Mouse (Mus musculus) neural tube, embryonic 12.5 days (tissue): ENCODE measurements around the gene Lmo2. TPM values are rescaled to one million over a fixed set of nuclear protein-coding genes. Genes with fewer than 3 reads are reported as not detected.
A peak's percentile ranks its signal among the peaks of the same experiment; 100 is the strongest.

ENCODE experiments used
- ATAC-seq: fragments of 200-750 bp; cut with Nextera tagmentation; 2 replicates; pipeline ENCODE4 v1.8.0; 2017; ENCODE audit warnings: low read depth, mild to moderate bottlenecking, moderate TSS enrichment, moderate library complexity; ENCODE audit not compliant: low FRiP score
- H3K27ac ChIP-seq: fragments of 300-500 bp; sonication (generic); 2 replicates; pipeline ENCODE4 v1.5.1; 2016
- H3K27me3 ChIP-seq: fragments of 300-500 bp; sonication (generic); replicated peaks from 2 replicates; pipeline ENCODE4 v1.6.1; 2016; ENCODE audit warnings: mild to moderate bottlenecking
- H3K36me3 ChIP-seq: fragments of 300-500 bp; sonication (generic); 2 replicates; pipeline ENCODE4 v1.6.1; 2016; ENCODE audit warnings: mild to moderate bottlenecking
- H3K4me1 ChIP-seq: fragments of 300-500 bp; sonication (generic); 2 replicates; pipeline ENCODE4 v1.6.1; 2016
- H3K4me2 ChIP-seq: fragments of 300-500 bp; sonication (generic); replicated peaks from 2 replicates; pipeline ENCODE4 v1.6.1; 2016; ENCODE audit warnings: mild to moderate bottlenecking
- H3K4me3 ChIP-seq: fragments of 300-500 bp; sonication (generic); 2 replicates; pipeline ENCODE4 v1.5.1; 2016
- H3K9ac ChIP-seq: fragments of 300-500 bp; sonication (generic); 2 replicates; pipeline ENCODE4 v1.6.1; 2016; ENCODE audit warnings: mild to moderate bottlenecking
- H3K9me3 ChIP-seq: fragments of 300-500 bp; sonication (generic); 2 replicates; pipeline ENCODE4 v1.6.1; 2016; ENCODE audit warnings: mild to moderate bottlenecking
- whole genome bisulfite sequencing: fragments of 180-500 bp; shearing (Covaris S2); methylation state at CpG from one replicate; pipeline ENCODE4 v1.1.7; 2016; 5-methylcytosine and 5-hydroxymethylcytosine counted together
- polyA plus RNA-seq: library from polyadenylated mRNA; unstranded; fragments of >200 nt; fragmentation: Nextera tagmentation; extraction: Ambion mirVana; gene quantifications from 2 replicates; pipeline ENCODE4 v1.2.1, GENCODE M21; 2016

Gene Lmo2
- polyA plus RNA-seq = 44.2 and 46.3 TPM in 2 replicates

- Histone ChIP-seq H3K4me1 (no peaks in the 10 kb centered on the region), H3K27me3 (no peaks in the 10 kb centered on the region), H3K27ac (no peak within 1 kb of the TSS), H3K36me3 (no peaks in the 10 kb centered on the region), H3K4me3 (no peak within 1 kb of the TSS), H3K9me3 (no peaks in the 10 kb centered on the region), H3K4me2 (no peak within 1 kb of the TSS), H3K9ac (no peak within 1 kb of the TSS)
- 74% methylated on average over 10 of the region's 10 CpGs for WGBS
- no peak for ATAC-seq
These were observed at the start of gene Lmo2 for GRCm38 (mm10) chr2:103957649-103958546. Lmo2 (plus strand) TSS chr2:103957986.

DNA sequence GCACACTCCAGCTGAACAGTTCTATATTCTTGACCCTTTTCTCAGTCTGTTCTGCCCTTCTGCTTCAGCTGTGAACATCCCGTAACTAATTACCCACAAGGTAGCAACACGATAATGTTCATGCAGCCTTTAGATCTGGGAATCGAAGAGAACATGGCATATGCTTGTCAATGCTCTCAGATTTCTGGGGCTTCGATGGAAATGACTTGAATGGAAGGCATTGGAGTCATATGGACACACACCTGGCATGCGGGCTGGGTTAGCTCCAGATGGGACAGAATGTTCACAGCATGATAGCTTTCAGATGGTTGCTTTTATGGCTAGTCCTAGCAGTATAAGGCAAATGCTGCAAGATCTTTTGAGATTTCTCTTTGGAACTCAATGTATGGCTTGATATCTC, 47.2 kb upstream of the Lmo2 start:
- WGBS = 87% methylated on average over 5 of the region's 5 CpGs
- Histone ChIP-seq H3K9ac (no peak overlapping the region), H3K27ac (no peak overlapping the region), H3K4me3 (no peak overlapping the region), H3K4me1 (0 out of 2 replicates have a peak, but pooled peaks cover 3% of the 10 kb centered on the region), H3K4me2 (no peak overlapping the region), H3K27me3 (no peaks in the 10 kb centered on the region), H3K9me3 (no peaks in the 10 kb centered on the region), H3K36me3 (no peaks in the 10 kb centered on the region)
- no peak for ATAC-seq

DNA sequence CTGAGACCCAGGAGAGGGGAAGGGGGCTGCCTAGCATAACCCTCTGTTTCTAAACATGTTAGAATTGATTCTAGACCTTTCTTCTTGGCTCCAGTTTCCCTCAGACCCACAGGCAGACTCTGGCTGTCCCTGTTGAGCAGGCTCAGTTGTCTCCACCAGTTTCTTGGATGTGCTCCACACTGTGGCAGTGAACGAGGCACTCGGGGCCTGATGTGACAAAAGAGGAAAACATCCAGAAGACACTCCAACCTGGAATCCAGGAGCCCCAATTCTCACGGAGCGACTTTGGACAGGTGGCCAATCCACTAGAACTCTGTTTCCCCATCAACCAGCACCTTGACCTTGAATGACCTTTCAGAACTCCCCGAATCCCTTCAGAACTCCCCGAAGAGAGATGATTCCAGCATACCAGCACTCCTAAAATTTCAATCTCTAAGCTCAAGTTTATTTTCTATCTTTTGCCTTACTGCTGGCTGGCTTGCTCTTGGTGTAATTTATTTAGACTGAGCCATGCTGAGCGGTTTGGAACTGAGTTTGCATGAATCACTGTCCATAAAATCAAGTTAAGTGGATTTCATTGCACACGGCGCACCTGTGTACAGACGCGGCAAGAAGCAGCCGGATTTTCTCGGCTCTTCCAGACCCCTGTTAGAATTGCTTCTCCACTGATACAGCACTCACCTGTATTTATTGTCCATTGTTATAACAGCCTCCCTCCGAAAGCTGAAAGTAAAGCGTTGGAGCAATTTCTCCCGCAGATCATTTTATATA, 45.1 kb upstream of the Lmo2 start:
- H3K4me2 ChIP-seq = no peak overlapping the region
- H3K4me1 ChIP-seq = no peaks in the 10 kb centered on the region
- no peaks in the 10 kb centered on the region for H3K36me3 ChIP-seq
- no peaks in the 10 kb centered on the region for H3K9me3 ChIP-seq
- no peak overlapping the region for H3K4me3 ChIP-seq
- 82% methylated on average over 16 of the region's 16 CpGs for WGBS
- no peak overlapping the region for H3K27ac ChIP-seq
- H3K9ac ChIP-seq = no peak overlapping the region
- ATAC-seq = no peak
- H3K27me3 ChIP-seq = no peaks in the 10 kb centered on the region

- Histone ChIP-seq H3K4me3 (no peak overlapping the region), H3K4me2 (no peak overlapping the region), H3K36me3 (no peaks in the 10 kb centered on the region), H3K9ac (no peak overlapping the region), H3K9me3 (no peaks in the 10 kb centered on the region), H3K27ac (no peak overlapping the region), H3K4me1 (no peaks in the 10 kb centered on the region), H3K27me3 (no peaks in the 10 kb centered on the region)
- no peak for ATAC-seq
- 83% methylated on average over 6 of the region's 6 CpGs for WGBS
These were observed 44.5 kb upstream of the Lmo2 start for GRCm38 (mm10) chr2:103913252-103913650.

DNA sequence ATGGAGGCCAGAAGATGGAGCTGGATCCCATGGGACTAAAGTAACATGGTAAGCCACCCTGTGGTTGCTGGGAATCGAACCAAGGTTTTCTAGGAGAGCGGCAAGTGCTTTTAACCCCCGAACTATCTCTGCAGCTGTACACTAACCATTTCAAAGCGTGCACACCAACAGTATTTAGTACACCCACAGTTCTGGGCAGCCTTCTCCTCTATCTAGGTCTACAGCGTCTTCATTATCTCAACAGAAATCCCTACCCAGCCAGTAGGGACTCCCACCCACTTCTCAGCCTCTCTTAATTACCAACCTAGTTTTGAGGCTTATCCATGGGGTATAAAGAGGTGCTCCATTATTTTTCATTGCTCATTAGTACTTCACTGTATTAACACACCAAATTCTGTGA, 41.7 kb upstream of the Lmo2 start:
- Histone ChIP-seq H3K4me1 (no peaks in the 10 kb centered on the region), H3K4me3 (no peak overlapping the region), H3K36me3 (no peaks in the 10 kb centered on the region), H3K27me3 (no peaks in the 10 kb centered on the region), H3K9me3 (no peaks in the 10 kb centered on the region), H3K4me2 (no peak overlapping the region), H3K9ac (no peak overlapping the region), H3K27ac (no peak overlapping the region)
- WGBS = 91% methylated on average over 5 of the region's 5 CpGs
- ATAC-seq = no peak

DNA sequence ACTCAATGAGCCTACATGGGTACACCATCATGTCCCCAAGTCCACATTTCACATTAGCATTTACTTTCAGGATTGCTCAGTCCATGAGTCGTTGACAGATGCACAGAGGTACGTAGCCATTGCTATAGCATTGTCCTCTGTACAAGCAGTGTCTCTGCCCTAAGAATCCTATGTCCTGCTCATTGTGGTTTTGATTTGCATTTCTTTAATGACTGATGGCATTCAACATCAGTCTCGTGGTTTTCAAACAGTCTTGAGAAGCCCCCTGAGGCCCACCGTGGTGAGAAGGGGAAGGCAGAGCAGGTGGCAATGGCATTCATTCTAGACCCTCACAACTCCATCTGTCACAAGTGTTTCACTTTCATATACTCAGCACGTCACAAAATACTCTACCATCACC, 40.4 kb upstream of the Lmo2 start:
- Histone ChIP-seq H3K36me3 (no peaks in the 10 kb centered on the region), H3K27me3 (no peaks in the 10 kb centered on the region), H3K4me1 (no peaks in the 10 kb centered on the region), H3K27ac (no peak overlapping the region), H3K4me2 (no peak overlapping the region), H3K9me3 (no peaks in the 10 kb centered on the region), H3K9ac (no peak overlapping the region), H3K4me3 (no peak overlapping the region)
- no peak for ATAC-seq
- WGBS = 81% methylated on average over 5 of the region's 5 CpGs

- Histone ChIP-seq H3K9me3 (no peaks in the 10 kb centered on the region), H3K4me3 (no peak overlapping the region), H3K27ac (no peak overlapping the region), H3K36me3 (no peaks in the 10 kb centered on the region), H3K27me3 (no peaks in the 10 kb centered on the region), H3K4me2 (no peak overlapping the region), H3K9ac (no peak overlapping the region), H3K4me1 (no peaks in the 10 kb centered on the region)
- ATAC-seq = no peak
- 85% methylated on average over 2 of the region's 2 CpGs for WGBS
These were observed 39.4 kb upstream of the Lmo2 start for GRCm38 (mm10) chr2:103918375-103918774.

DNA sequence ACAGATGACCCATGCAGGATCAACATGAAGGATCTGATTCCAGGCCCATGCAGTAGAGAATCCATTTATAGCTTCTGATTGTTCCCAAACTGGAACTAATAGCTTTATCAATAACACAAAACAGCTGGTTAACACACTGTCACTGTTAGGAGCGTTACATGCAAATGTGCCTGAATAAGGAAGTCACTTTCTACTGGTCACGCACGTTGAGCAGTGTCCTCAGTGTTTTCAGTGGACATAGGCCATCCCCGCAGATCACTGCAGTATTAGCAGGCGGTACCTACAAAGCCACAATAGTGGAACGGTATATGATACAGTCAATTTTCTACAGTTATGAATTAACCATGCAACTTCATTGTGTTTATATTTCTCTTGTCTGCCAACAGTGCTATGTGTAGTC, 38.3 kb upstream of the Lmo2 start:
- Histone ChIP-seq H3K4me2 (no peak overlapping the region), H3K36me3 (no peaks in the 10 kb centered on the region), H3K4me3 (no peak overlapping the region), H3K27me3 (no peaks in the 10 kb centered on the region), H3K4me1 (no peaks in the 10 kb centered on the region), H3K27ac (no peak overlapping the region), H3K9ac (no peak overlapping the region), H3K9me3 (no peaks in the 10 kb centered on the region)
- no peak for ATAC-seq
- WGBS = 70% methylated on average over 6 of the region's 6 CpGs

DNA sequence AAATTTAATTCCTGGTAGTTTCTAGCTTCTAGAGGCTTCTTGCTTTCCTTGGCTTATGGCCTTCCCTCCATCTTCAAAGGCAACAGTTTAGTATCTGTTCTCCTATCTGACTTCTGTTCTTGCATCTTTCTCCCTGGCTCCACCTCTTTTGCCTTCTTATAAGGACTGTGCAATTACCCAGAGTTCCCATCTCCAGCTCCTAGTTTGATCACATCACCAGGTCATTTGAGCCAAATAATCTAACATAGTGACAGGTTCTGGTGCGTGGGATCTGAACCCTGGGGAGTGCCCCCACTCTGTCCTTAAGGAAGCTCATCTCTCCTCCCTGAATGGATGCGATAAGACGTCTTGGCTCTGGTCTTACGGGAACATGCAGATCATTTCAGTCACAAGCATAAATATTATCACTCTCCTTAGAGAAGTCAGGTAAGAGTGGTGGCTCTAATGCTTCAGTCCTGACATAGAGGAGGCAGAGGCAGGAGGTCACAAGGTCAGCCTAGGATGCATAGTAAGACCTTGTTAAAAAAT, 31.1 kb upstream of the Lmo2 start:
- WGBS = 87% methylated on average over 4 of the region's 4 CpGs
- H3K27me3 ChIP-seq = no peaks in the 10 kb centered on the region
- no peak overlapping the region for H3K4me2 ChIP-seq
- no peak overlapping the region for H3K9ac ChIP-seq
- H3K27ac ChIP-seq = no peak overlapping the region
- H3K36me3 ChIP-seq = no peaks in the 10 kb centered on the region
- no peak overlapping the region for H3K4me3 ChIP-seq
- no peaks in the 10 kb centered on the region for H3K9me3 ChIP-seq
- H3K4me1 ChIP-seq = peaks cover 8% of the 10 kb centered on the region
- no peak for ATAC-seq

DNA sequence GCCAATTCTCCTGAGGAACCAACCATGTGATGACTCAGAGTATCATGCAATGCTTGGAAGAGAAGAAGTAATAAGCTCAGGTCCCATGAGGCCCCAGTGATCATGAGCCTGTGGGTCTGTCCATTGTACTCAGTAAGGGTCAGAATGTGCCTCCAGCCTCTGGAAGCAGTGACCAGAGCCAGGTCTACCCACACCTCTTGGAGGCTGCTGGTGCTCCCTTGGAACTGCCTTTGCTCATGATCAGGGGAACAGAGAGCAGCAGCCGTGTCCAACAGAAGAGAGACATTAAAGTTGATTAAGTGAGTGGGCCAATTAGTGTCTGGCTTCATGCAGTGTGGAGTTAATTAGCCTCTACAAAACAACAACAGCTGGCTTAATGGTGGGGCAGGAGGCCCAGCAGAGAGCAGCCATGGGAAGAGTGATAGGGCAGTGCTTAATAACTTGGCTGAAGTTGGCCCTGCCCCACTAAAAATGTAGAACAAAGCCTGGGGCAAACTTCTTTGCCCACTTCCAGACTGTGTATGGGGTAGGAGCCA, 30.1 kb upstream of the Lmo2 start:
- no peaks in the 10 kb centered on the region for H3K36me3 ChIP-seq
- WGBS = 16% methylated on average over 1 of the region's 1 CpGs
- H3K4me1 ChIP-seq = peaks cover 13% of the 10 kb centered on the region
- H3K9me3 ChIP-seq = no peaks in the 10 kb centered on the region
- no peaks in the 10 kb centered on the region for H3K27me3 ChIP-seq
- no peak overlapping the region for H3K4me3 ChIP-seq
- H3K4me2 ChIP-seq = no peak overlapping the region
- no peak overlapping the region for H3K9ac ChIP-seq
- H3K27ac ChIP-seq = no peak overlapping the region
- peak; percentile 46; the same call in 1 of the 2 replicates for ATAC-seq

GRCm38 (mm10) chr2:103930306-103931019, 27.3 kb upstream of the Lmo2 start:
- Histone ChIP-seq H3K4me3 (no peak overlapping the region), H3K27ac (no peak overlapping the region), H3K4me2 (no peak overlapping the region), H3K9ac (no peak overlapping the region), H3K27me3 (no peaks in the 10 kb centered on the region), H3K9me3 (no peaks in the 10 kb centered on the region), H3K4me1 (peaks cover 13% of the 10 kb centered on the region), H3K36me3 (no peaks in the 10 kb centered on the region)
- 0 out of 2 replicates have a peak, but pooled peaks have one; percentile 35 for ATAC-seq
- WGBS = 38% methylated on average over 13 of the region's 13 CpGs
